Mouse (Mus musculus) gastrocnemius, postnatal 10 days (tissue): ENCODE results near the gene Thap4. TPM values are rescaled to one million over a fixed set of nuclear protein-coding genes. Genes with fewer than 3 reads are reported as not detected.

Experiments
- DNase-seq: peaks from one replicate; pipeline ENCODE4 v3.0.0; 2021; ENCODE audit warnings: mixed read lengths
- total RNA-seq, 2 experiments: library from RNA; stranded (reverse); gene quantifications; 2 replicates each; pipeline ENCODE4 v1.2.3; 2021

Thap4 gene
- total RNA-seq, 2 experiments from 2014 or later, result 32.3 to 38.8 TPM

GRCm38 (mm10) chr1:93746179-93746578 lies 8.5 kb downstream of the Thap4 start:
- no peak for DNase-seq

- no peak for DNase-seq
Observed at GRCm38 (mm10) chr1:93742910-93743309, 11.8 kb downstream of the Thap4 start.

GRCm38 (mm10) chr1:93741987-93742386 lies 12.7 kb downstream of the Thap4 start:
- DNase-seq, result no peak

- no peak for DNase-seq
Observed at GRCm38 (mm10) chr1:93740671-93741070, 14.0 kb downstream of the Thap4 start.

GRCm38 (mm10) chr1:93737711-93738110 lies 17.0 kb downstream of the Thap4 start:
- no peak for DNase-seq

GRCm38 (mm10) chr1:93735859-93736258 lies 18.8 kb downstream of the Thap4 start:
- no peak for DNase-seq

- DNase-seq, result no peak
Observed at GRCm38 (mm10) chr1:93731880-93732281, 22.8 kb downstream of the Thap4 start.

- DNase-seq, result no peak
Observed at GRCm38 (mm10) chr1:93731103-93731502, 23.6 kb downstream of the Thap4 start.

- peak; percentile 63 for DNase-seq
Observed at GRCm38 (mm10) chr1:93726974-93727373, 27.7 kb downstream of the Thap4 start.

GRCm38 (mm10) chr1:93726116-93726515 lies 28.5 kb downstream of the Thap4 start:
- DNase-seq, result no peak

- DNase-seq, result no peak
Observed at GRCm38 (mm10) chr1:93725665-93726064, 29.0 kb downstream of the Thap4 start.

GRCm38 (mm10) chr1:93724623-93725022 lies 30.0 kb downstream of the Thap4 start:
- no peak for DNase-seq

GRCm38 (mm10) chr1:93721557-93721956 lies 33.1 kb downstream of the Thap4 start:
- DNase-seq, result no peak

GRCm38 (mm10) chr1:93716166-93716565 lies 38.5 kb downstream of the Thap4 start:
- no peak for DNase-seq

- DNase-seq, result no peak
Observed at GRCm38 (mm10) chr1:93705389-93705788, 49.3 kb downstream of the Thap4 start.

- DNase-seq, result no peak
Observed at GRCm38 (mm10) chr1:93704341-93704740, 50.3 kb downstream of the Thap4 start.

GRCm38 (mm10) chr1:93703472-93704048 lies 51.1 kb downstream of the Thap4 start:
- DNase-seq, result no peak

- no peak for DNase-seq
Observed at GRCm38 (mm10) chr1:93702106-93702505, 52.6 kb downstream of the Thap4 start.

GRCm38 (mm10) chr1:93699159-93699558 lies 55.5 kb downstream of the Thap4 start:
- no peak for DNase-seq

GRCm38 (mm10) chr1:93697317-93697716 lies 57.3 kb downstream of the Thap4 start:
- DNase-seq, result no peak

- peak; percentile 71 for DNase-seq
Observed at GRCm38 (mm10) chr1:93694966-93695365, 59.7 kb downstream of the Thap4 start.

- DNase-seq, result no peak
Observed at GRCm38 (mm10) chr1:93693943-93694342, 60.7 kb downstream of the Thap4 start.

GRCm38 (mm10) chr1:93693502-93693901 lies 61.2 kb downstream of the Thap4 start:
- DNase-seq, result no peak

- no peak for DNase-seq
Observed at GRCm38 (mm10) chr1:93692773-93693172, 61.9 kb downstream of the Thap4 start.
